Mouse (Mus musculus) liver, postnatal 0 days (tissue): ENCODE measurements around the gene Nostrin.

ENCODE experiments used
- CTCF ChIP-seq: sonication (generic); IDR thresholded peaks from 2 replicates; pipeline ENCODE4 v1.5.1; 2016; ENCODE audit warnings: antibody characterized with exemption, low read depth
- EP300 ChIP-seq: IDR thresholded peaks from 2 replicates; pipeline ENCODE4 v1.6.1; 2016; ENCODE audit warnings: antibody characterized with exemption, low read depth, mild to moderate bottlenecking

DNA sequence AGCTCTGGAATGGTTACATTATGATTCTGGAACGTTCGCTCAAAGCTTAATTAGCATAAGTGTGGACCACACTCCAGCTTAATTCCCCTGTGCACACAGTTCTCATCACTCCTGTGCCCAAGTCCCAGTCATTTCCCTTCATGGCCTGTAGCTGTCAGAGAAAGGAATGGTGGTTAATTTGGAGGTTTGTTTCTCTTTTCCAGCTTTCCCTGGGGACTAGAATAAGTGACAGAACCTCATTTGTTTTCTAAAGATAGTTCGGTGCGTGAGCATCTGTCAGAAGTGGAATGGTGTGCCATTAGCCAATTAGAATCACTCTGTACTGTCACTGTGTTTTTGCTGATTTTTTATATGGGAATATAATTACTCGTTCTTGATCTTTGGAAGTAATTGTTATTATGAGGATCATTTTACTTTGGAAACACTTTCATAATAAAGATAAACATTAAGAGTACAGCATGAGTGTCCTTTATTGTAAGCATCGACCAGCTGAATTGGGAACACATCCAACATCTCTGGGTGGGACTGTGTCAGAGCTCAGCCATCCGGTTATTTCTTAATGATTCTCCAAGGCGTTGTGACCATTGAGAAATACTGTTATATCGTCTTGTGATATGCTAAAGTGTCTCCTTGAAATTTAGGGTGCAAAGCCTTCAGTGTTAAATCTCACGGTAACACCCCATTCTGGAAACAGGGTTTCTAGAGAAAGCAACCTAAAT lies 21.6 kb upstream of the Nostrin start:
- no peak for TF ChIP-seq CTCF
- TF ChIP-seq EP300 = no peak
